Mouse (Mus musculus): ENCODE measurements around the gene Fut7. TPM values are rescaled to one million over a fixed set of nuclear protein-coding genes. Genes with fewer than 3 reads are reported as not detected.
"Not testable (repeated sequence)": the region's sequence is repeated elsewhere in the genome, so short reads cannot be mapped to it uniquely, and the experiment has no call there.

Gene Fut7
- total RNA-seq (2014; fragmentation: Nextera tagmentation) = 34.5 and 38.8 TPM in 2 replicates
- 24.8 and 27.3 TPM in 2 replicates for total RNA-seq (2017)

- peak; percentile 71 for ATAC-seq (replicated peaks; ENCODE audit: poor library complexity, severe bottlenecking)
Measured at GRCm38 (mm10) chr2:25422587-25423410, at the start of gene Fut7. Gene Fut7 (plus strand): TSS chr2:25423267.

GRCm38 (mm10) chr2:25373431-25373830, 49.6 kb upstream of the Fut7 start:
- no peak for ATAC-seq (replicated peaks; ENCODE audit: poor library complexity, severe bottlenecking)

- no peak for ATAC-seq (replicated peaks; ENCODE audit: poor library complexity, severe bottlenecking)
Measured at GRCm38 (mm10) chr2:25376589-25376988, 46.5 kb upstream of the Fut7 start.

DNA sequence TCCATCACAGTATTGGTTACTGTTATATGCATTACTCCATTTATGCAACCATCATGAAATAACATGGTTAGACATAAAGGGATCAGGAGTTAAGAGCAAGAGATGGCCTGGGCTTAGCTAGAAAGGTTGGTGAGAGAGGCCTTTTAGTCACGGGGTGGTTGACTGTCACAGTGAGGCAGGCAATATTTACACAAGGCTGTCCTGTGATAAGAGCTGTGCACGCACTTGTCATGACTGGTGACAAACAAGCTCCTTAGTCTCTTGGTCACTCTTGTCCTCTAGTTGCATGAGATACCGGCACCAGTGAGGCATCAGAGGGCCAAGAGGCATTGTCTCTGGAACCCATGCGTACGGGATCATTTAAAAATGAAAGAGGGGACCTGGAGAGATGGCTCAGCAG, 38.6 kb upstream of the Fut7 start:
- no peak for ATAC-seq (replicated peaks; ENCODE audit: poor library complexity, severe bottlenecking)

DNA sequence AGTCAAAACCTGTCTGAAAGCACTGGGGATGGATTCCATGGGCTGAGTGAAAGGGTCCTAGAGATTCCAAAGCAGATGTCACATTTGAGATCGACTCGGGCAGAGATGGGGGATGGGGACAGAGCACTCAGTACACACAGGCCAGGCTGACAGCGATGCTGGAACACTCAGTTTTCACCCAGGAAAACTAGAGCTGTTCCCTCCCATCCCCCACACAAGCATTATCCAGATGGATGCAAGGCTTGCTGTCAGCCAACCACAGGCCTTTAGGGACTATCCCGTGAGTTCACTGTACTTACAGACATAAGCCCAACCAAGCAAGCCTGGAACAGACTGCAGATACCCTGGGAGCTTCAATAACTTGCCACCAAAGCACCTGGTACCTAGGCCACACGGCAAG, 31.8 kb upstream of the Fut7 start:
- no peak for ATAC-seq (replicated peaks; ENCODE audit: poor library complexity, severe bottlenecking)

GRCm38 (mm10) chr2:25394281-25395221, 28.5 kb upstream of the Fut7 start:
- no peak for ATAC-seq (replicated peaks; ENCODE audit: poor library complexity, severe bottlenecking)

- ATAC-seq (replicated peaks; ENCODE audit: poor library complexity, severe bottlenecking) = peak; percentile 40
Measured at GRCm38 (mm10) chr2:25395721-25396596, 27.1 kb upstream of the Fut7 start, which contains the start of gene Entpd2. Gene Entpd2 (plus strand): TSS chr2:25395874.

GRCm38 (mm10) chr2:25396597-25396983, 26.5 kb upstream of the Fut7 start:
- no peak for ATAC-seq (replicated peaks; ENCODE audit: poor library complexity, severe bottlenecking)

GRCm38 (mm10) chr2:25397010-25397409, 26.1 kb upstream of the Fut7 start:
- ATAC-seq (replicated peaks; ENCODE audit: poor library complexity, severe bottlenecking) = no peak

GRCm38 (mm10) chr2:25398065-25398464, 25.0 kb upstream of the Fut7 start:
- no peak for ATAC-seq (replicated peaks; ENCODE audit: poor library complexity, severe bottlenecking)

- no peak for ATAC-seq (replicated peaks; ENCODE audit: poor library complexity, severe bottlenecking)
Measured at GRCm38 (mm10) chr2:25399051-25399450, 24.0 kb upstream of the Fut7 start, which contains the start of gene Npdc1. Gene Npdc1 (plus strand): TSS chr2:25399351.

DNA sequence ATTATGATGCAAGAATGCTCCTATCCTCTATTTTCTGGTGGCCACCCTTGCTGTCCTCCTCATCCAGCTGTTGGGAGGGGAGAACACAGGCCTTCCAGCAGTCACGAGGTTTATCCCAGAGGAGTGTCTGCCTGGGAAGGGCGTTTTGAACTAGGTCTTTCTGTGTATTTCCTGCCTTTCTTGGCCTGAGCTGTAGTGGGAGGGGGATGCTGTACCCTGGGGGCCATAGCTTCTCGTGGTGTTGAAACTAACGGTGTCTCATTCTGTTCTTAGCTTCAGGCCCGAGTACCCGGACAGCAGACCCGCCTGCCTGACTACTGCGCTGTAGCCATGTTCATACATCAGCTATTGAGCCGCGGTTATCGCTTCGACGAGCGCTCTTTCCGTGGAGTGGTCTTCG, 22.8 kb upstream of the Fut7 start:
- no peak for ATAC-seq (replicated peaks; ENCODE audit: poor library complexity, severe bottlenecking)

GRCm38 (mm10) chr2:25400764-25401163, 22.3 kb upstream of the Fut7 start:
- peak; percentile 39 for ATAC-seq (replicated peaks; ENCODE audit: poor library complexity, severe bottlenecking)

- ATAC-seq (replicated peaks; ENCODE audit: poor library complexity, severe bottlenecking) = peak; percentile 80
Measured at GRCm38 (mm10) chr2:25402377-25402971, 20.6 kb upstream of the Fut7 start.

- peak; percentile 26 for ATAC-seq (replicated peaks; ENCODE audit: poor library complexity, severe bottlenecking)
Measured at GRCm38 (mm10) chr2:25402972-25403601, 20.0 kb upstream of the Fut7 start.

DNA sequence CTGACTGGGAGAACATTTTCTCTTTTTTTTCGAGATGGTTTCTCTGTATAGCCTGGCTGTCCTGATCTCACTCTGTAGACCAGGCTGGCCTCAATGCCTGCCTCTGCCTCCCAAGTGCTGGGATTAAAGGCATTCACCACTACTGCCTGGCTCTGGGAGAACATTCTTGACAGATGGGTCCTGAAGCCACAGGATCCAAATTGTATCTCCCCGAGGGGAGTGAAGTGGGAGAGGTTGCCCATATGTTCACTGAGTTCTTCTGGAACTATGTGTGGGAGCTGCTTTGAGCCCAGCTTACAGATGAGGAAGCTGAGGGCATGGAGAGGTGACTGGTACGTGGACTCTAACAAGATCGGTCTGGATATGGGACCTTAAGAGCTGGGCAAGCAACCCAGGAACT, 19.1 kb upstream of the Fut7 start:
- no peak for ATAC-seq (replicated peaks; ENCODE audit: poor library complexity, severe bottlenecking)

GRCm38 (mm10) chr2:25408908-25409307, 14.2 kb upstream of the Fut7 start:
- ATAC-seq (replicated peaks; ENCODE audit: poor library complexity, severe bottlenecking) = no peak

DNA sequence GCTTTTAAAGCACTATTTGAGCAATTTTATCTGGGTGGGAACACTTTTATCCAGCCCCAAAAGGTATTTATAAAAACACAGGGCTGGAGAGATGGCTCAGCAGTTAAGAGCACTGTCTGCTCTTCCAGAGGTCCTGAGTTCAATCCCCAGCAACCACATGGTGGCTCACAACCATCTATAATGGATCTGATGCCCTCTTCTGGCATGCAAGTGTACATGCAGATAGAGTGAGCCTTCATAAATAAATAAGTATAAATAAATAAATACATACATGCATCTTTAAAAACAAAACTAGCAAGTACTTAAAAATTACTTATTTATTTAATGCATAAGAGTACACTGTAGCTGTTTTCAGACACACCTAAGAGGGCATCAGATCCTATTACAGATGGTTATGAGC, 9.6 kb upstream of the Fut7 start:
- not testable (repeated sequence) for ATAC-seq (replicated peaks; ENCODE audit: poor library complexity, severe bottlenecking)

- no peak for ATAC-seq (replicated peaks; ENCODE audit: poor library complexity, severe bottlenecking)
Measured at GRCm38 (mm10) chr2:25417426-25417825, 5.6 kb upstream of the Fut7 start.

Measured in granulocyte monocyte progenitor cell, adult 5-6 weeks (primary cell).